Mouse (Mus musculus) kidney, postnatal 10 days (tissue): ENCODE data around the gene 6430628N08Rik.

Experiments
- DNase-seq: peaks from one replicate; pipeline ENCODE4 v3.0.0; 2021; ENCODE audit warnings: mixed read lengths

Gene 6430628N08Rik

DNA sequence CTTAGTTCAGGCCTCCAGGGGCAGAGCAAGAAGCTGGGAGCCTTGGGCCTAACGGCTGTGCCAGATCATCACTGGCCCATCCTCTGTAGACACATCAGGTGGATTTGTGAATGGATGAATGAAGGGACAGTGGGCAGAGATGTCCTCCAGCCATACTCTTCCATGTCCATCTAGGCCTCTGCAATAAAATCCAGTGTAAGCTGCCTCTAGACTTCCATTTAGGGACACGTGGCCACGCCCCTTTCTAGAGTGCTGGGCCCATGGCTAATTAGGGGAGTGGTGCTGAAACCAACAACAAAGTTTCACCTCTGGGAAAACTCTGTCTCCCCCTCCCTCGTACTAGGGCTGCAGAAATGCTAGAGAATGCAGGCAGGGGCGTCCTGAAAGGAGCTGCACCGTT is 399 bp upstream of the 6430628N08Rik start:
- no peak for DNase-seq

DNA sequence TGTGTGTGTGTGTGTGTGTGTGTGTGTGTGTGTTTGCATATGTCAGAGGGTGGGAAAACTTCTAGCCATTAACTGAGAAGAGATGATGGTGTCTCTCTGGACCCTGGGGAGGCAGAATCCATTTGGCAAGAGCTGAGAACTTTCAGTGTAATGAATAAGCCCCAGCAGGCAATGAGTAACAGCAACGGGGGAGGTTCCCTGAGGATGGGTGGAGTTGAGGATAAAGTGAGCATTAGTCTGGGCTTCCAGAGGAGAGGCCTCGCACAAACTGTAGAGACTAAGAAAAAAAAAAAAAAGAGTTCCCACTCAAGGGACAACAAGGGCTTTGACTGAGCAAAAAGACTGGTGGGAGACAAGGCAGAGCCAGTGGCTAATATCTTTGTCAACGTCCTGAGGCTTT is 3.8 kb downstream of the 6430628N08Rik start:
- peak; percentile 55 for DNase-seq

DNA sequence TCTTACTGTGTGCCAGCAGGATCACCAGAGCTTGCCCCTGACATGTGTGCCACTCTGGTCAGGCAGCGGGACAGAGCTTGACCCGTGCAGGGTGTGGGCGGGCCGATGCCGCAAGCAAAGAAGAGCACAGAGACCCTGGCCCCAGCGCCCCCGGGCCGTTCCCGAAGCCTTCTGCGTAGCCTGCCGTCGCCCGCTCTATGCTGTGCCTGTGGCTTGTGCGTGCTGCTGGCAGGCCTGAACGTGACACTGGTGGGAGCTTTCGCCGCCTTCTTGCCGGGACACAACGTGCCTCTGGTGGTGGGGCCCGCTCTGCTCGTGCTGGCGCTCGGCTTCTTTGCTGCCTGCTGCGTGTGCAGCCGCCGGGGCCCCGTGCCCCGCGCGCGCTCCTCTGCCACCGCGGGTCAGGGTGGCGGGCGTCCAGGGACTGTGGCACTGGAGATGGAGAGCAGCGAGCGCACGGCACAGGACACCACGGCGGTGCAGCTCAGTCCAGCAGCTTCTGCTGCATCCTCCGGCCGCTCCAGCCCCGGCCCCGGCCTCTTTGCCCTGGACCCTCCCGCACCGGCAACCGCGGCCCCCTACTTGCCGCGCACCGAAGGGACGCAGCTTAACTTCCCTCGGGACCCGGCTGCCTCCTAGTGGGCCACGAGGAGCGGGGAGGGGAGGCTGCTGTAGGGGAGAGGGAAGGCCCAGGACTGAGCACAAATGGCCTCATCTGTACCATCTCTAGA is 7.6 kb downstream of the 6430628N08Rik start:
- no peak for DNase-seq

DNA sequence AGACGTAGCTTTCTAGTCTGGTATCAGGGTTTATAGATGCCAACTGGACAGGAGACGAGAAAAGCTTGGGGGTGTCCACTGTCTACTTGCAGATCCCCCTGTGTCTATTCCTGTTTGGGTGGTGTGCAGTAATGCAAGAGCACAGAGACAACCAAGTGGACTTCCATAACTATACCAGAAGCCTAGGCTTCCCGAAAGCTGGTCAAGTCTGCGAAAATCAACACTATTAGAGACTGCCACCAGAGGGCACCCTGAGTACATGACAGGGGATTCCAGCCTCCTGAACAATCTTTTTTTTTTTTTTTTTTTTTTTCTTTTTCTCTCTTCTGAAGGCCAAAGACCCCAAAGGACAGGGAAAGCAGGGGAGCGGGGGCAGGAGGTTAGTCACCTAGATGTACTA is 12.4 kb downstream of the 6430628N08Rik start:
- DNase-seq = peak; percentile 91

DNA sequence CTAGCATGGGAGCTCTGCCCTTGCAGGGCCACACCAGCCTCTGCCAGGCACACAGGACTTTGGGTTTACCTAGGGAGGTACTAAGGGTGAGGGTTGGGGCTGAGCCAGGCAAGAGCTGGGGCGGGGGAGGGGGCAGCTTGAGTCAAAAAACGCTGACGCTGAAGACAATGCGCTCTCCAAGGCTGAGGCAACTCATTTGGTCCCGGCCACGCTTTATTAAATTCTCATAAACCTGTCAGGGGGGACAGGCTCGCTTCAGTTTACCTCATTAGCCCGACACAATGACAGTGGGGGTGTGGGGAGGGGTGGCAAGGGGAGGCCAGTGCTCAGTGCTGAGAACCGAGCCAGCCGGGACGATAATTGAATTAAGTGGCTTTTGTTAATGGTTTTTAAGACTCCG is 13.9 kb downstream of the 6430628N08Rik start:
- no peak for DNase-seq

DNA sequence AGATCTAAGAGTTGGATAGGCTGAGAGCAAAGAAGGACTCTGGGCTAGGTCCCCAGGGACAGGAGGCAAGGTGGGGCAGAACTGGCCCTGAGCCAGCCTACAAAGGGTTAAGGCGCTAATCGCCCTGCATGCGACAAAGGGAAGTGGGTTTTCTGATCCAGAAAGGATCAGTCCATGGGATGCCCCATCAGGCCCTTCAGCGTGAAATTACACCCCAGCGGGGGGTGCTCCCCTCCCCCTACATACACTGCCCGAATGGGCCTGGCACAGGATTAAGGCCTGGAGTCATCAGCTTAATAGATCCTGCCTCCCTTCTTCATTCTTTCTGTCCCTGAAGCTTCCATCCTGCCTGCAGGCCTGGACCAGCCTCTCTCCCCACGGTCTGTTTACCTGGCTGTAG is 15.2 kb downstream of the 6430628N08Rik start:
- no peak for DNase-seq

DNA sequence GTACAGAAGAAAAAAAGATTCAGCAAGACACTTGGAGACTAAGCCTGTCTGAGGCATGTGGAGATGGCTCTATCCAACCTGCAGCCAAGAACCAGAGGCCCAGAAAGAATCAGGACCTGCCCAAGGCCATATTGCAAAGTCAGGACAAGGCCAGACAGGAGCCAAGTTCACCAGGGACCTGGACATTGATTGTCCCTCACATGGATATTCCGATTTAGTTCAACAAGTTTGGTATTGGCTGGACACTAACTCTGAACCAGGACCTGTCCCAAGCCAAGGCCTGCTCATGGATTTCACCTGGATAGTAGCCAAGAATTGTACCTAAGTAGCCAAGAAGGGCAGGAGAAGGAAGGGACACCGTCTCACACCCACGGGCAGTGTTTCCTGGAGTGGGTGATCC is 16.3 kb downstream of the 6430628N08Rik start:
- no peak for DNase-seq

DNA sequence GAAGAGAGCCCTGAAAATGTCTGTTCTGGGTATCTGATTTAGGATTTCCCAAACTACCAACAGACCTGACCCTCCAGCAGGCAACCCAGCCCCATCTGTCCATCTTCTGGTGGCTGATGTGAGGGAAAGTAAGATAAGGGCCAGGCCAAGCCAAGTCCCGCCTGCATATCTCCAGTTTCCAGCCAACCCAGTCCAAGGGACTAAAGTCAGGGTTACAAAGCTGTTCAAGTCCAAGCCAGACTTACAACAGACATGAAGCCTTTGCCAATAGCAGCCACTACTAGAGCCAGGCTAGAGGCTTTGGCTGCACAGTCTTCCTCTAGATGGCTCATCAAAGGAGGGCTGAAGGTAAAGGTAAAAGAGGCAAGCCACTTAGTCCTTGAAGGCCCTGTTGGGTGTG is 17.5 kb downstream of the 6430628N08Rik start:
- DNase-seq = no peak

DNA sequence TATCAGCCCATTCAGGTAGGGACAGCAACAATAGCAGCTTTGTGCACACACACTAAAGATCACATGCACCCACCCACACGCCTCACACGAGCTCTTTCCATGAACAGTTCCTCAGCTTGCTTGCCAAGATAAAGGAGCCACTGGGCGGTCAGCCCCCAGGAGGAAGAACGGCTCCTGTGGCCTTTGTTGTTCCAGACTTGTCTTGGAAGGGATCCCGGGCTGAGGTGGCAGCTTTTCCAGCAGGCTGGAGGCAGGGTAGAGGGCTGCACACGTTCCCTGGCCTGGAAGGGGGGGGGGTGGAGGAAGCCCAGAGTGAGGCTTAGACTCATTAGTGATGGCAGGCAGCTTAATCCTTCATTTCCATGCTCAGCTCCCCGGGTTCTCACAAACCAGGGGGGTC is 18.2 kb downstream of the 6430628N08Rik start:
- DNase-seq = peak; percentile 55

DNA sequence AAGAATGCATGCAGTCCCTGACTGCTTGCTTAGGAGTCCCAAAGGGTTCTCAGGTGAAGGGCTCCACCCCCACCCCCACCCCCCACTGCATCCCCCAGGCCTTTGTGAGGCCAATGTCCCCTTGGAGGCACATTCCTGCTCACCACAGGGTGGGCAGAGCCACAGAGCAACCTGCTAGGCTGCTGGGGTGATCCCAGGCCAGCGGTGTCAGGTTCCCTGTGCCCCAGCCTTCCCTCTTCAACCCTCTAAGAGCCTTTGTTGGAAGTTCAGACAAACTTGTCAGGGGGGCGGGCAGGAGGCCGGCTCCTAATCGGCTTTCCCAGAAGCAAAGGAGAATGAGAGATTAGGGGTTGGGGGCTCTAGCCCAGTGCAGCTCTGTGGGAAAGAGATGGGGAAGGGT is 21.1 kb downstream of the 6430628N08Rik start:
- DNase-seq = no peak

DNA sequence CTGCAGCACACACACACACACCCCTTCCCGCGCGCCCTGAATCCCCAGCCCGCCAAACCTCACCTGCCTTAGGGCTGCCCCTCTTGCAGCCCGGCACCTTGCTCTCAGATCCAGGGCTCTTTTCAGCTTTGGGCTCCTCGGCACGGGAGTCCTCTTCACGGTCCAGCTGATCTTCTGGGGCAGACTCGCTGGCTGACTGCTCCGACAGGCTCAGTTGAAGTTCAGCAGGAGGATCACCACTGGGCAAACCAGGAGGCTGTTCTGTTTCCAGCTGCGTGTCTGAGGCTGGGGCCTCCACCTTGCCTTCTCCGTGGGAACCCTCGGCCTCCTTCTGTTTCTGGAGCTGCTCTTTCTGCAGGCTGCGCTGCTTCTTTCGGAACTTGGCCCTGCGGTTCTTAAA is 29.4 kb downstream of the 6430628N08Rik start:
- DNase-seq = no peak

DNA sequence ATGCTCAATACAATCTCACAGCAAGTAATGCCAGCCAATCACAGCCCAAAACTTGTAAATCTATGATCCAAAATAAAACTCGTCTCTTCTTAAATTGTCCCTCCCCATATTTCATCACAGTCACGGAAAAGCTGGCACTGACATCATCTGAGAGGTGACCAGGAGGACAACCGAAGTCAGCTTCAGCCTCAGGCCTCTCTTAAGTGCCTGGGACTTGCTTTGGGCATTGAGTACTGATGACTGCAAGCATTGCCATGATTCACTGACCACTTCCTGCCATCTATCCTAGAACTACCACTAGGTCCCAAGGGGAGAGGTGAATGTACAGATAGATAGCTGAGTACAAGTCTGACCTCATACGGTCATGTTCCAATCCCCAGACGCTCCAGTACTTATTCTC is 32.2 kb downstream of the 6430628N08Rik start:
- no peak for DNase-seq

DNA sequence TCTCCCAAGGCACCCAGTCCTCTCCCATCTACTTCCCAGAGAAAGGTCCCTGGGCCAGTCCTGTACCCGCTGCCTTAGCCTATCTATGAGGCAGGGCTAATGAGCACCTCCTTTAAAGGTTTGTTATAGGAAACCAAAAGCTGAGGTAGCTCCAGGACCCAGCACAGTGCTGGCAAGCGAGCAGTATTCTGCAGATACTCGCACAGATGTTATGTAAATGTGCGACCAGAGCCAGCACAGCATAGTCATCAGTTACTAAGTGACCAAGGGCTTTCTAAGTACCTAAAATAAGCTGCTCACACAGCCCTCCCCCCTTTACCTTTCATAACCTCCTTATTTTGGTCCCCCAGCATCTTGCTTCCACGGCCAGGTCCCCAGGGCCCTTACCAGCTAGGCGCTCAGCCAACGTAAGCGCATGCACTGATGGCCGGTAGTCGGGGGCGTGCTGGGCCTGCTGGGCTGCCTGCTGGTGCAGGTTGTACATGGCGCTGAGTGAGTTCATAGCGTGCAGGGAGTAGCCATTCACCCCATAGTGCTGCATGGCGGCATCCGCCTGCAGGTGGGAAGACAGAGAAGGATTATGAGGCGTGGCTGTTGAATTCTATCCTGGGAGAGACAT is 32.9 kb downstream of the 6430628N08Rik start:
- no peak for DNase-seq

DNA sequence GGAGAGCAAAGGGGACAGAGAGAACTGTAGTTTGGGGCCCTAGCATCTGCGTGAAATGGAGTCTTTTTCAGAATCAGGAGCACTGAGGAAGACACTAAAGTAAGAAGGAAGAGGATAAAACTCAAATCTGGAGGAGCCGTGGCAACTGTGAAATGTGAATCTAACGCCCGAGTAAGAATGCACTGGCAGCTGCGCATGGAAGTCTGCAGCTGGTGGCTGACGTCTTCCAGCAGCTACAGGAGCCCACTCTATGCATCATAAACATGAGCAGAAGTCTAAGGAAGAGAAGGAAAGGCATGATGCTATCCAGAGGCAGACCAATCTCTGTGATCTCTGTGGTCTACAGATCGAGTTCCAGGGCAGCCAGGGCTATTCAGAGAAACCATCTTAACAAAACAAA is 37.2 kb downstream of the 6430628N08Rik start:
- DNase-seq = no peak

DNA sequence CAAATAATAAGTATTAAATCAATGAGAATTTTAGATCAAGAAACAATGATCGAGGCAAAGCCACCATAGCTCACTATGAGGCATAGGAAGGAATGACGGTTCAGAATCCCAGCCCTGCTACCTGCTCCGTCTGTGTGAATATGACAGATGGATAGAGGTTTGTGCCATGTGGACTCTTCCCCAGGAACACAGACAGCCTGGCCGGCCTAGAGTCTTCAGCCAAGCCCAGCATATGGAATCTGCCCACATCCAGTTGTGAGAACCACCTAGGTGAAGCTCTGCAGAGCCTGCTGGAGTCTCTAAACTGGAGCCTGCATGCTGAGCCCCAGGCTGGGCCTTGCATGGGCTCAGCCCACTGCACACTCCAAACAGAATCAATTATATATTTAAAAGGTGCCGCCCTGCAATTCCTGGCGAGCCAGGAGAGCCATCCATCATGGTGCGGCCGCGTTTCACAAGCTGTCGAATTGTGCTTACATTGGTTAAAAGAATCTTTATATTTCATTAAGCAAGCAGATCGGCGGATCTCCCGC is 41.2 kb downstream of the 6430628N08Rik start:
- DNase-seq = no peak

DNA sequence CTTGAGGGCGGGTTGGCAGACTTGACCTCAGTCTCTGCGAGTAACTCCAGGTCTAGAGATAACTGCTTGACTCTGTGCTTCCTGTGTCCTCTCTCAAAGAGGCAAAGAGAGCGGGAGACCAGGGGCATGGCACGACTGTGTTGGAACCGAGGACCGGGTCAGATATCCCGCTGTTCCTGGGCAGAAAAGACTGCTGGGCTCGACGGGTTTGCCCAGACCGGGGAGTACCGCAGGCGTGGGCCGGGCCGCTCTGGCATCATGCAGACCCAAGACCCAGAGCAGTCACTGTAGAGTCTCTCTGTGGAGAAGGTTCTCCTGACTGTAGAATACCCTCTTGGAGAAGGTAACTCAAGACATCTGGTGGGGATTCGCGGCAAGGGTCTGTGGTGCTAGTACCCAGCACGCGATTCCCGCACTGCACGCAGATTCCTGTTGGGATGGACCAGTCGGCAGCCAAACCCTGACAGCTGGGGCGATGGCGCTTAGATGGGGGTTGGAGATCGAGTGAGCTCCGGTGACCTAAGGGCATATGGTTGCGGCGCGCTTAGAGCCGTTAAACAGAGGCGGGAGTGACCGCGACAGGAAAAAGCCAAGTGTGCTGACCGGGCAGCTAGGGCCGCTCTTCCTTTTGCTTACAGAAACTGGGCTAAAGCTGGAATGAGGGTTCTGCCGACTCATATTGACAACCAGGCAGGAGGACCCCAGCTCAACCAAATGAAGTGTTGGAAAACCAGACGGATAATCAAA is 45.5 kb downstream of the 6430628N08Rik start:
- peak; percentile 11 for DNase-seq

DNA sequence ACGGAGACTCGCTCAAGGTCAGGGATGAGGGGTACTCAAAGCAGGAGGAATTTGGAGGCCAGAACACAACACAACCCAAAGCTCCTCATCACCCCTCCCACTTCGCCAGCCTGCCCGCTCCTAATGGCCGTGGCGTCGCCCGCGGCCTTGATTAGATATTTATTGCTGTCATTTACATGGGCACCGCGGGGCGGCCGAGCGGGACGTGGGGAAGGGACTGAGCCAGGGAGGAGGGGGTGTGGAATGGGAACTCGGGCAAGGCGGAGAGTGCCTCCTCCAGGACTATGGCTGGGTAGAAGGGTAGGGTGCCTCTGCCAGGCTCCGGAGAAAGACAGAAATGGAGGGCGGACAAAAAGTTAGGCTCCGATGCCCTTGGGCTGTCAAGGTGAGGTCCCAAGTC is 46.2 kb downstream of the 6430628N08Rik start:
- DNase-seq = no peak

DNA sequence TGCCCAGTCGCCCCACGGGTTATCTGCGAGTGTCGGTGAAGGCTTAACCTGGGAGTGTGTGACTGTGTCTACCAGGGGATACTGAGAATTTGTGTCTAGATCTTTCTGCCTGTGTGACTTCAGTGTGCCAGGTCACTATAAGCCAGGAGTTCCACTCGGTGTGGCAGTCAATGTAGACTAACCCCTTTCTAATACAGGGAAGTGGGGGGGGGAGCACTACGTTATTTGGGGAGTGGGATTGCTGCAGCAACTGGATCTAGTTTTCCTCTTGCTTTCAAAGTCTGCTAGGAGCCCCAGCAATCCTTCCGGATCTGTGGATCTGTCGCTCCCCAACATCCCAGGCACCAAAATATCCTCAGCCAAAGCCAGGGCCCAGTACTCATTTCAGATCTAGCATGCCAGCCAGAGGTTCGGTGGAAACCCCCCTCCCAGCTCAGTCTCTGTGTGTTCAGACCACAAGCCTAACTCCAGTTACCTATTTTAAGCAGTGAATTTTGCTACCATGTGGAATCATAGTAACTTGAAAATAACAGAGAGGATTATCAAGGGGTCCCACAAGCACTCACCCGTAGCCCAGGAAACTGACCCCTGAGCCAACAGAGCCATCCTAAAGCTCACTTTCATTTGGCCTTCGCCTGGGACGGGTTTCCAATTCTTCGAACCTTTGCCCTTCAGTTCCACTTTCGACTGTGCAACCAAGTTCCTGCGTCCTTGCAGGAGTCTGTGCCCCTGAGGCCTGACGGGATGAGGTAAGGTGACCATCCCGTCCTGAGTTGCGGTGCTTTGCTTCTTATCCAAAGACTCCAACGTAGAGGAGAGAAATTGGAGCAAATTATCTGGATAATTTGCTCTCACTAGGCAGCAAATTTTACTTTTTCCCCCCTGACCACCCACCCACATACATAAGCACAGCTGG is 46.9 kb downstream of the 6430628N08Rik start:
- no peak for DNase-seq

DNA sequence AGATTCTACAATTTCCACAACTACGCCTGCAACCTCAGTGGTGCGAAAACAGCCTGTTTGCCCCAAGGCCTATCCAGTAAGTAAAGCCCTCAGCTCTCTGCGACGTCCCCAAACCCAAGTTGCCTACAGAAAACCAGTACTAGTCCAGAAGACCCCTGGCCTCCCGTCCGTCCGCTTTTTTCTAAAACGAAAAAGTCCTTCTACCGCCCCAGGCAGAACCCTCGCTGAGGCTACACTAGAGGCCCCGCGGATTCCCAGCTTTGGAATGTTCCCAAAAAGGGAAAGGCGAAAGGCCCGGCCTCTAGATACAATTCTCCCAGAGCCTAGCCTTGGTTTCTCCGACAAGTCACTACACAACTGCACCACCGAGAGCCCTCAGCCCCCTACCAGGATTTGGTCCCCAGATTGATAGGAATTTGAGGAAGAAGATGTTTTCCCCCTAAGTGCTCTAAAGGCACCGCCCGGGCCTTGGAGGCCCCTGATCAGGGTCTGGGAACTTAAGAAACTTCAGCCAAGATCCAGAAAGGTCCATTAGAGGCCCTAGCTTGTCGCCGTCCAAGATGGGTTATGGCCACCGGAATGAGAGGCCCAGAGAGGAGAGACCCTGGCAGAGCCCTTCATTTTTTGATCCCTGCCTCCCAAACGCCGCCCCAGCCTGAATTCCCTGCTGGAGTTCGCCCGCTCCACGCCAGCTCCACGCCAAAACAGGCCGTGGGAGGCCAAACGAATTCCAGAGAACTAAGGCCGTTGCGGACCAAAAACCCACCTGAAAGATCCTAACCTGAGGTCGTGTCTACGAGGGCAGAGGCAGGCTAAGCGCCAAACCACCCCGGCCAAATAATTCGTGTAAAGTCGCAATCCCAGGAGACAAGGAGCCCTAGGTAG is 48.1 kb downstream of the 6430628N08Rik start:
- peak; percentile 18 for DNase-seq

DNA sequence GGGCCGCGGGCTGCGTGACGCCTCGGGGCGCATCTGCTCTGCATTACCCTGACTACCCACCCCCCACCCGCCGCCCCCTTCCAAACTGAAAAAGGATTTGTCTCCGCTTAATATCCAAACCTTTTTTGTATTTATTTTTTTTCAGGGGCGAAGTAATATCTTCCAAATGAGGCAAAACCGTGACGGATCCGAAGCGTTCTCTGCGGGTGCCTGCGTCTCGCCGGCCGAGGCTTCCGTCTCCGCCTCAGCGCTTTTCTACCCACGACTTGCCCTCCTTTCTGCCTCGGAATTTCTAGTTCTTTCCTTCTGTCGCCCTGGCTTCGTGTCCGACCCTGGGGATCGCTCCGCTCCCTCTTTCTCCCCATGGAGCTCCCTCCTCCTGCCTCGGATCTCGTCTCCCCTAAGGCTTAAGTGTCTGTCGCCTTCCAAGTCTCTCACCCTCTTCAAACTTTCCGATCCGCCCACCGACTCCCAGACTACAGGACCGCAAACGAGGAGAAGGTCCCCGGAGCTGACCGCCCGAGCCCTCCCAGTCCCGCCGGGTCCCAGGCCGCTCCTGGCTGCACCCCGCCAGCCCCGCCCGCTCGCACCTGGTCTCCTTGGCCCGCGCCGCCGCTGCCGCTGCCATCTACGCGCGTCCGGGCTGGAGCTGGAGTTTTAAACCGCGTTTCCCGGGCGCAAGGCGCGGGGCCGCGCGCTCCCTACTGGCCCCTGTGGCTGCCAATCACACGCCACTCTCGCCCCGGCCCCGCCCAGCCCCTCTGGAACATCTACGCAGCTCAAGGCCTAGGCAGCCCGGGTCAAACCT is 49.0 kb downstream of the 6430628N08Rik start, which contains the start of gene Dmbx1:
Gene Dmbx1 (minus strand): TSS at position 632 of the 808 bp plus-strand sequence.
- DNase-seq = peak; percentile 48

DNA sequence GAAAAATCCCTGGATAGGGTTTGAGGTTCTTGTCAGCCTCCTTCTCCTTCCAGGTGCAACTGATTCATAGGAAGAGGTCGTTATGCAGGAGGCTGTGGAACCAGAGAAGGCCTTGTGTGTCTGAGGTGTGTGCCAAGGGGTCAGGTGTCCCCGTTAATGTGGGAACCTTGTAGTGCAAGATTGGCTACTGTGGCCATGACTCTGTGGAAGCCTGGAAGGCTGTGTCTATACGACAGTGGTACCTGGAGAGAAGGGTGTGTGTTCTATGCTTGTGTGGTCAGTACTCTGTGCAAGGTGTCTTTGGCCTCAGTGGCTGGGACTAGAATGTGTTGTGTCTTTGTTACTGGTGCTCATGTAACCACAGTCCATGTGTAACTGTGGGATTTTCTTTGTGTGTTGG is 50.2 kb downstream of the 6430628N08Rik start:
- DNase-seq = no peak
